Mouse (Mus musculus) liver, embryonic 14.5 days (tissue): ENCODE measurements around the gene Pip5k1b.

ENCODE experiments used
- CTCF ChIP-seq: IDR thresholded peaks from 2 replicates; pipeline ENCODE4 v1.5.1; 2016; ENCODE audit warnings: antibody characterized with exemption, low read depth, control low read depth
- EP300 ChIP-seq: IDR thresholded peaks from 2 replicates; pipeline ENCODE4 v1.6.1; 2016; ENCODE audit warnings: antibody characterized with exemption, low read depth

- TF ChIP-seq CTCF, result no peak
- no peak for TF ChIP-seq EP300
These were observed 54.1 kb downstream of the Pip5k1b start for GRCm38 (mm10) chr19:24501525-24501924.
